Mouse (Mus musculus): ENCODE data around the gene Grb7. TPM values are rescaled to one million over a fixed set of nuclear protein-coding genes. Genes with fewer than 3 reads are reported as not detected.

The Grb7 gene
- total and polyA plus RNA-seq, 3 experiments = 4.5 to 11.5 (median 8.0) TPM

- in situ Hi-C loops (cut with MboI; ENCODE audit: low pct_ligation_motif_present, low pct_unique_long_range_greater_than_20kb, low sequenced_read_pairs) (no loop called here), dilution Hi-C loops (cut with MboI; ENCODE audit: extremely low pct_ligation_motif_present, extremely low pct_unique_long_range_greater_than_20kb, low sequenced_read_pairs) (no loop called here)
- no peaks in the 10 kb centered on the region for H3K79me2 ChIP-seq (replicated peaks; ENCODE audit: control insufficient read depth, extremely low read depth, insufficient read depth, poor library complexity, severe bottlenecking)
- H3K36me3 ChIP-seq (replicated peaks in 1 of 2; ENCODE audit: control insufficient read depth in 1 of 2, insufficient read depth in 1 of 2, low read length in 1 of 2) = peaks cover 4 to 21% of the 10 kb centered on the region in 2 experiments
- TF ChIP-seq UBTF (IDR thresholded peaks at IDR 0.05; ENCODE audit: low read depth, low read length) = no peak
- no peak for TF ChIP-seq BHLHE40 (IDR thresholded peaks at IDR 0.05; ENCODE audit: low read depth, low read length)
- TF ChIP-seq ZKSCAN1 (IDR thresholded peaks at IDR 0.05; ENCODE audit: borderline replicate concordance, low read depth, low read length) = no peak
- TF ChIP-seq ELF1 (IDR thresholded peaks at IDR 0.05; ENCODE audit: low read depth, low read length) = no peak
- TF ChIP-seq GABPA (IDR thresholded peaks at IDR 0.05; ENCODE audit: insufficient replicate concordance, low read depth, low read length) = no peak
- TF ChIP-seq CTCF (conservative IDR thresholded peaks at IDR 0.05 in 1 of 2, IDR thresholded peaks at IDR 0.05 in 1 of 2; ENCODE audit: low read depth in 2 of 2, low read length in 2 of 2) = no peak
- no peak for TF ChIP-seq CHD2 (IDR thresholded peaks at IDR 0.05; ENCODE audit: low read length)
- H3K27ac ChIP-seq (ENCODE audit: insufficient read depth, low read depth) = no peak overlapping the region
- peak overlapping the region; percentile 50; the same call in 1 of the 2 replicates for H3K4me2 ChIP-seq (ENCODE audit: insufficient read depth, low read depth, poor library complexity, severe bottlenecking)
- DNase-seq (ENCODE audit: extremely low read depth) = no peak
- no peaks in the 10 kb centered on the region for H3K27me3 ChIP-seq (replicated peaks)
- H3K9ac ChIP-seq (ENCODE audit: insufficient read depth, low read depth) = no peak overlapping the region
- no peak overlapping the region for H3K4me3 ChIP-seq (replicated peaks in 1 of 3; ENCODE audit: low read depth in 2 of 3, low read length in 2 of 3, poor library complexity in 1 of 3)
- H3K9me3 ChIP-seq (replicated peaks; ENCODE audit: low read length) = peaks cover 2% of the 10 kb centered on the region
- H3K4me1 ChIP-seq (ENCODE audit: control insufficient read depth in 1 of 2, insufficient read depth in 2 of 2) = peaks cover 0 to 10% of the 10 kb centered on the region in 2 experiments; a peak in 3 of 4 replicates
Measured at GRCm38 (mm10) chr11:98437441-98437840, 8.8 kb upstream of the Grb7 start.

- no peaks in the 10 kb centered on the region for H3K27me3 ChIP-seq (replicated peaks)
- peak; percentile 95 for DNase-seq (ENCODE audit: extremely low read depth)
- H3K4me3 ChIP-seq (replicated peaks in 1 of 3; ENCODE audit: low read depth in 2 of 3, low read length in 2 of 3, poor library complexity in 1 of 3) = peak within 1 kb of the TSS; percentile 62 to 84 (median 67)
- H3K9me3 ChIP-seq (replicated peaks; ENCODE audit: low read length) = peaks cover 2% of the 10 kb centered on the region
- H3K36me3 ChIP-seq (replicated peaks in 1 of 2; ENCODE audit: control insufficient read depth in 1 of 2, insufficient read depth in 1 of 2, low read length in 1 of 2) = peaks cover 4 to 21% of the 10 kb centered on the region in 2 experiments
- H3K4me2 ChIP-seq (ENCODE audit: insufficient read depth, low read depth, poor library complexity, severe bottlenecking) = peak within 1 kb of the TSS; percentile 50
- no peak within 1 kb of the TSS for H3K27ac ChIP-seq (ENCODE audit: insufficient read depth, low read depth)
- peaks cover 0 to 10% of the 10 kb centered on the region in 2 experiments; a peak in 3 of 4 replicates for H3K4me1 ChIP-seq (ENCODE audit: control insufficient read depth in 1 of 2, insufficient read depth in 2 of 2)
- in situ Hi-C loops (cut with MboI; ENCODE audit: low pct_ligation_motif_present, low pct_unique_long_range_greater_than_20kb, low sequenced_read_pairs) = no loop called here
- peak within 1 kb of the TSS; percentile 45 for H3K9ac ChIP-seq (ENCODE audit: insufficient read depth, low read depth)
- no peaks in the 10 kb centered on the region for H3K79me2 ChIP-seq (replicated peaks; ENCODE audit: control insufficient read depth, extremely low read depth, insufficient read depth, poor library complexity, severe bottlenecking)
- dilution Hi-C loops (cut with MboI; ENCODE audit: extremely low pct_ligation_motif_present, extremely low pct_unique_long_range_greater_than_20kb, low sequenced_read_pairs) = no loop called here
- TF ChIP-seq CTCF (conservative IDR thresholded peaks at IDR 0.05 in 1 of 2, IDR thresholded peaks at IDR 0.05 in 1 of 2; ENCODE audit: low read depth in 2 of 2, low read length in 2 of 2) (peak; percentile 54 to 96; a peak in 2 of 4 replicates), MYC (IDR thresholded peaks at IDR 0.05; ENCODE audit: low read depth, low read length) (peak; percentile 53; the same call in 1 of the 2 replicates), CHD2 (IDR thresholded peaks at IDR 0.05; ENCODE audit: low read length) (no peak), ZMIZ1 (IDR thresholded peaks at IDR 0.05; ENCODE audit: low read depth, low read length) (peak; percentile 71), HCFC1 (IDR thresholded peaks at IDR 0.05; ENCODE audit: low read depth, low read length) (peak; percentile 82), USF1 (IDR thresholded peaks at IDR 0.05; ENCODE audit: low read depth, low read length) (peak; percentile 99), ZC3H11A (IDR thresholded peaks at IDR 0.05; ENCODE audit: low read depth, low read length) (no peak), MAZ (IDR thresholded peaks at IDR 0.05; ENCODE audit: low read depth, low read length) (peak; percentile 95), SIN3A (IDR thresholded peaks at IDR 0.05; ENCODE audit: low read length) (peak; percentile 96), BHLHE40 (IDR thresholded peaks at IDR 0.05; ENCODE audit: low read depth, low read length) (peak; percentile 99), KAT2A (IDR thresholded peaks at IDR 0.05; ENCODE audit: insufficient replicate concordance, low read length) (0 out of 2 replicates have a peak, but pooled peaks have one; percentile 48), GABPA (IDR thresholded peaks at IDR 0.05; ENCODE audit: insufficient replicate concordance, low read depth, low read length) (no peak), TCF12 (IDR thresholded peaks at IDR 0.05; ENCODE audit: low read depth, low read length) (peak; percentile 93), E2F4 (IDR thresholded peaks at IDR 0.05; ENCODE audit: insufficient replicate concordance, low read depth, low read length) (no peak), ZKSCAN1 (IDR thresholded peaks at IDR 0.05; ENCODE audit: borderline replicate concordance, low read depth, low read length) (no peak), MAX (IDR thresholded peaks at IDR 0.05; ENCODE audit: low read length) (peak; percentile 99), JUND (conservative IDR thresholded peaks at IDR 0.05; ENCODE audit: low read depth, low read length) (no peak), PAX5 (IDR thresholded peaks at IDR 0.05; ENCODE audit: low read length) (no peak), MXI1 (IDR thresholded peaks at IDR 0.05; ENCODE audit: low read depth, low read length) (peak; percentile 85), NELFE (IDR thresholded peaks at IDR 0.05; ENCODE audit: low read depth, low read length) (peak; percentile 83), TBP (conservative IDR thresholded peaks at IDR 0.05; ENCODE audit: low read depth, low read length) (0 out of 2 replicates have a peak, but pooled peaks have one; percentile 16), IRF4 (IDR thresholded peaks at IDR 0.05; ENCODE audit: low read depth, low read length) (peak; percentile 74; the same call in 1 of the 2 replicates), SMC3 (IDR thresholded peaks at IDR 0.05; ENCODE audit: low read depth, low read length) (peak; percentile 82), EP300 (IDR thresholded peaks at IDR 0.05; ENCODE audit: low read length) (no peak), MEF2A (IDR thresholded peaks at IDR 0.05; ENCODE audit: borderline replicate concordance, low read depth, low read length) (peak; percentile 80; the same call in 1 of the 2 replicates), NRF1 (IDR thresholded peaks at IDR 0.05; ENCODE audit: low read depth, low read length) (peak; percentile 29; the same call in 1 of the 2 replicates), USF2 (conservative IDR thresholded peaks at IDR 0.05; ENCODE audit: low read depth, low read length) (peak; percentile 97)
Measured at GRCm38 (mm10) chr11:98438331-98439158, 7.6 kb upstream of the Grb7 start, which contains the start of gene Mien1. Gene Mien1 (minus strand): TSS chr11:98438991.
